Mouse (Mus musculus): ENCODE measurements around the gene Slc44a2. TPM values are rescaled to one million over a fixed set of nuclear protein-coding genes. Genes with fewer than 3 reads are reported as not detected.

The Slc44a2 gene
- 137 and 150 TPM in 2 replicates for polyA plus RNA-seq (2015; fragmentation: Nextera tagmentation; extraction: Ambion mirVana)

GRCm38 (mm10) chr9:21320619-21321512 lies at the start of gene Slc44a2:
Gene Slc44a2 (plus strand): TSS chr9:21320698.
- H3K36me3 ChIP-seq = no peaks in the 10 kb centered on the region
- ATAC-seq (ENCODE audit: insufficient number of reproducible peaks, low FRiP score, low TSS enrichment, low read depth) = peak; percentile 90
- H3K4me3 ChIP-seq = peak within 1 kb of the TSS; percentile 71
- peak within 1 kb of the TSS; percentile 83 for H3K4me2 ChIP-seq
- no peaks in the 10 kb centered on the region for H3K9me3 ChIP-seq
- peaks cover 22% of the 10 kb centered on the region for H3K4me1 ChIP-seq
- WGBS = 1% methylated on average over 52 of the region's 52 CpGs
- no peaks in the 10 kb centered on the region for H3K27me3 ChIP-seq
- H3K9ac ChIP-seq = peak within 1 kb of the TSS; percentile 67
- peak within 1 kb of the TSS; percentile 64 for H3K27ac ChIP-seq

GRCm38 (mm10) chr9:21272391-21272790 lies 48.1 kb upstream of the Slc44a2 start:
- Histone ChIP-seq H3K27me3 (no peaks in the 10 kb centered on the region), H3K9ac (no peak overlapping the region), H3K4me3 (no peak overlapping the region), H3K9me3 (no peaks in the 10 kb centered on the region), H3K27ac (no peak overlapping the region), H3K36me3 (peaks cover 95% of the 10 kb centered on the region), H3K4me2 (no peak overlapping the region), H3K4me1 (no peaks in the 10 kb centered on the region)
- no peak for ATAC-seq (ENCODE audit: insufficient number of reproducible peaks, low FRiP score, low TSS enrichment, low read depth)
- 90% methylated on average over 9 of the region's 9 CpGs for WGBS

GRCm38 (mm10) chr9:21273094-21273493 lies 47.4 kb upstream of the Slc44a2 start:
- WGBS = 85% methylated on average over 8 of the region's 8 CpGs
- H3K4me1 ChIP-seq = no peaks in the 10 kb centered on the region
- H3K27ac ChIP-seq = no peak overlapping the region

GRCm38 (mm10) chr9:21273520-21274228 lies 46.8 kb upstream of the Slc44a2 start:
- no peaks in the 10 kb centered on the region for H3K9me3 ChIP-seq
- H3K9ac ChIP-seq = no peak overlapping the region
- H3K4me1 ChIP-seq = no peaks in the 10 kb centered on the region
- H3K27ac ChIP-seq = no peak overlapping the region
- peaks cover 93% of the 10 kb centered on the region for H3K36me3 ChIP-seq
- H3K4me3 ChIP-seq = no peak overlapping the region
- no peak overlapping the region for H3K4me2 ChIP-seq
- no peaks in the 10 kb centered on the region for H3K27me3 ChIP-seq
- no peak for ATAC-seq (ENCODE audit: insufficient number of reproducible peaks, low FRiP score, low TSS enrichment, low read depth)
- WGBS = 82% methylated on average over 7 of the region's 7 CpGs

More at GRCm38 (mm10) chr9:21273094-21273493, 47.4 kb upstream of the Slc44a2 start:
- peaks cover 97% of the 10 kb centered on the region for H3K36me3 ChIP-seq
- H3K4me2 ChIP-seq = no peak overlapping the region
- no peak overlapping the region for H3K4me3 ChIP-seq
- no peak for ATAC-seq (ENCODE audit: insufficient number of reproducible peaks, low FRiP score, low TSS enrichment, low read depth)
- no peaks in the 10 kb centered on the region for H3K9me3 ChIP-seq
- no peak overlapping the region for H3K9ac ChIP-seq
- H3K27me3 ChIP-seq = no peaks in the 10 kb centered on the region

GRCm38 (mm10) chr9:21274336-21274735 lies 46.2 kb upstream of the Slc44a2 start:
- Histone ChIP-seq H3K36me3 (peaks cover 93% of the 10 kb centered on the region), H3K4me2 (no peak overlapping the region), H3K27me3 (no peaks in the 10 kb centered on the region), H3K27ac (no peak overlapping the region), H3K9ac (no peak overlapping the region), H3K4me1 (no peaks in the 10 kb centered on the region), H3K4me3 (no peak overlapping the region), H3K9me3 (no peaks in the 10 kb centered on the region)
- no peak for ATAC-seq (ENCODE audit: insufficient number of reproducible peaks, low FRiP score, low TSS enrichment, low read depth)
- WGBS = 90% methylated on average over 3 of the region's 3 CpGs

GRCm38 (mm10) chr9:21275013-21275710 lies 45.3 kb upstream of the Slc44a2 start:
- Histone ChIP-seq H3K4me2 (no peak overlapping the region), H3K36me3 (peaks cover 96% of the 10 kb centered on the region), H3K9me3 (no peaks in the 10 kb centered on the region), H3K27me3 (no peaks in the 10 kb centered on the region), H3K9ac (no peak overlapping the region), H3K4me1 (no peaks in the 10 kb centered on the region), H3K27ac (no peak overlapping the region), H3K4me3 (no peak overlapping the region)
- 80% methylated on average over 7 of the region's 7 CpGs for WGBS
- ATAC-seq (ENCODE audit: insufficient number of reproducible peaks, low FRiP score, low TSS enrichment, low read depth) = no peak

- WGBS = 87% methylated on average over 12 of the region's 12 CpGs
- H3K4me2 ChIP-seq = no peak overlapping the region
Measured at GRCm38 (mm10) chr9:21275727-21276126, 44.8 kb upstream of the Slc44a2 start.

GRCm38 (mm10) chr9:21276307-21276706 lies 44.2 kb upstream of the Slc44a2 start:
- Histone ChIP-seq H3K4me3 (no peak overlapping the region), H3K36me3 (peaks cover 94% of the 10 kb centered on the region), H3K4me1 (no peaks in the 10 kb centered on the region), H3K9me3 (no peaks in the 10 kb centered on the region), H3K27ac (no peak overlapping the region), H3K4me2 (no peak overlapping the region), H3K9ac (no peak overlapping the region), H3K27me3 (no peaks in the 10 kb centered on the region)
- ATAC-seq (ENCODE audit: insufficient number of reproducible peaks, low FRiP score, low TSS enrichment, low read depth) = no peak
- WGBS = 88% methylated on average over 8 of the region's 8 CpGs

More at GRCm38 (mm10) chr9:21275727-21276126, 44.8 kb upstream of the Slc44a2 start:
- H3K9ac ChIP-seq = no peak overlapping the region
- H3K27me3 ChIP-seq = no peaks in the 10 kb centered on the region
- no peak for ATAC-seq (ENCODE audit: insufficient number of reproducible peaks, low FRiP score, low TSS enrichment, low read depth)
- no peak overlapping the region for H3K4me3 ChIP-seq
- H3K27ac ChIP-seq = no peak overlapping the region
- H3K9me3 ChIP-seq = no peaks in the 10 kb centered on the region
- H3K36me3 ChIP-seq = peaks cover 94% of the 10 kb centered on the region
- H3K4me1 ChIP-seq = no peaks in the 10 kb centered on the region

- Histone ChIP-seq H3K9me3 (no peaks in the 10 kb centered on the region), H3K4me3 (no peak overlapping the region), H3K4me2 (no peak overlapping the region), H3K4me1 (no peaks in the 10 kb centered on the region), H3K27ac (no peak overlapping the region), H3K27me3 (no peaks in the 10 kb centered on the region), H3K36me3 (peaks cover 89% of the 10 kb centered on the region), H3K9ac (no peak overlapping the region)
- WGBS = 91% methylated on average over 5 of the region's 5 CpGs
- ATAC-seq (ENCODE audit: insufficient number of reproducible peaks, low FRiP score, low TSS enrichment, low read depth) = no peak
Measured at GRCm38 (mm10) chr9:21277776-21278175, 42.7 kb upstream of the Slc44a2 start.

GRCm38 (mm10) chr9:21283591-21283990 lies 36.9 kb upstream of the Slc44a2 start:
- no peak for ATAC-seq (ENCODE audit: insufficient number of reproducible peaks, low FRiP score, low TSS enrichment, low read depth)
- WGBS = 89% methylated on average over 5 of the region's 5 CpGs
- Histone ChIP-seq H3K4me1 (peaks cover 14% of the 10 kb centered on the region), H3K9me3 (no peaks in the 10 kb centered on the region), H3K9ac (no peak overlapping the region), H3K27ac (no peak overlapping the region), H3K27me3 (no peaks in the 10 kb centered on the region), H3K36me3 (peaks cover 53% of the 10 kb centered on the region), H3K4me3 (no peak overlapping the region), H3K4me2 (no peak overlapping the region)

- Histone ChIP-seq H3K9ac (no peak overlapping the region), H3K27ac (no peak overlapping the region), H3K27me3 (no peaks in the 10 kb centered on the region), H3K4me2 (no peak overlapping the region), H3K4me1 (peaks cover 18% of the 10 kb centered on the region), H3K9me3 (no peaks in the 10 kb centered on the region), H3K4me3 (no peak overlapping the region), H3K36me3 (peaks cover 50% of the 10 kb centered on the region)
- 93% methylated on average over 3 of the region's 3 CpGs for WGBS
- ATAC-seq (ENCODE audit: insufficient number of reproducible peaks, low FRiP score, low TSS enrichment, low read depth) = no peak
Measured at GRCm38 (mm10) chr9:21283994-21284393, 36.5 kb upstream of the Slc44a2 start.

Measured in limb, embryonic 15.5 days (tissue).